Mouse (Mus musculus) ovary, postnatal 14 days (tissue): ENCODE measurements around the gene Cfap54.

ENCODE experiments used
- DNase-seq: peaks from one replicate; pipeline ENCODE4 v3.0.0; 2022; ENCODE audit warnings: low spot score

Gene Cfap54

DNA sequence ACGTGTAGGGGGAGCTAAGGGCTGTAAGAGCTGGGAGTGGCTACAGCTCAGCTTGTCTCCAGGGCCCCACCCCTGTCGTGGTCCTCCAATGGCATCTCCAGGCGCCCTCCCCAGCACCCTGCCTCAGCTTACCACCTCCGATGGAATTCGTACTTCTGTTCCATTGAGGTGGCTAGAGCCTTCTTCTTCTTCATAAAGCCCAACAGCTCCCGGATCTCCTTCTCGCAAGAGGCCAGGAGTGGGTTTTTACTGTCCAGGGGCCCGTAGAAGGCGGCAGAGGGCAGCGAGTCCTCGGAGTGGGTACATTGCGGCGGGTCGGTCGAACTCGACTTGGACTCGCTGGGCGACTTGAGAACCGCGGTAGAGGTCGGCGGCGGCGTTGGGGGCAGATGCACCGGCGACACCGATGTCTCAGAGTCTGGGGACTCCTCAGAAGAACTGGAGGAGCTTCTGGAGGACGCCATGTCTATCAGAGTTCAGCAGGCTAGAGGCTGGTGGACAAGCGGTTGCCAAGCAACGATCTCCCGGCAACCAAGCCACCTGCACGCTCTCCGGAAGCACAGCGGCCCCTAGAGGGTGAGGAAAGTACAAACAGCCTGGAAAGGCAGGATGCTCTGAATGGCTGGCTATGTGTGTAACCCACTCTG is at the start of gene Cfap54:
Gene Cfap54 (minus strand): TSS at position 486 of the 647 bp plus-strand sequence.
- DNase-seq: peak; percentile 81

DNA sequence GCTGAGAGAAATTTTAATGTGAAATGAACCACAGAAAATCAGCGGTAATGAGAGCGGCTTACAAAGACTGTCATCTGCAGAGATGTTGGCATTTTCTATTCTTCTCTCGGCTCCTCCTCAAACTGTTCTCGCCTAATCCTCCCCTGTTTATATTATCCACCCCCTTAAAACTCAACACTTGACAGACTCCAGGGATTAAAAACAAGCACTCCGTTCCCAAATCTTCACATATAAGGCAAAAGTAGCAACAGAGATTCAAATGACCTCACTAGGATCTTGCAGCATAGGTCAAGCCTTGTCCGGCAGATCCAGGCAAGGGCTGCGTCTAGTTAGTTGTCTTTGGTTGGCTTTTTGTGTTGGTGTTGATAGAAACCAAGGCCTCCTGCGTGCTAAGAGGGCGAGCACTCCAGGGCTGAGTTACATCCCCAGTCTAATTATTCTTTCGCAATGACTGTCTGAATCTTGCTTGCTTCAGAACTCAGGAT is 49.1 kb upstream of the Cfap54 start:
- no peak for DNase-seq

DNA sequence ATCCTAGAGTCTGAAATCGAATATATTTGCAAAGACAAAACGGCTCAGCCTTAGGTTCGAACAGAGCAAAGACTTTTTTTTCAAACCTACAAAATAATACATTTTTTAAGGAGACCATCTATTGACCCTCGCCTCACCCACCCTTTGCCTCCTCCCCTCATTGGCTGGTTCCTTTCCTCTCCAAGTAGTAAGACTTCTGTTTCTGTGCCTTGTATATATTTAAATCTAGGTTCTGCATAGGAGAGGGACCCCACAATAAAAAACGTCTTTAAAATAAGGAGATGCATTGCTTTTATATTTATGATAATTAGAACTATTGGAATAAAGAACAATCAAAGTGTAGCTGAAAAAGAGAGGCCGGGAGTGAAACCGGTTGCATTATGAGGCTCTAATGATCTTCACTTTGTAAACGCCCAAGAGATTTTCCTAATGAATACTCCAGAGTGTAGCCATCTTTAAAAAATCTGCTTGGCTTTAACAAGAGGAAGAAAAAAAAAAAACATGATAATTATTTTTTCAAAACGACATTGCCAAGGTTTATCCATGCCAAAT is 48.6 kb upstream of the Cfap54 start:
- DNase-seq: no peak

DNA sequence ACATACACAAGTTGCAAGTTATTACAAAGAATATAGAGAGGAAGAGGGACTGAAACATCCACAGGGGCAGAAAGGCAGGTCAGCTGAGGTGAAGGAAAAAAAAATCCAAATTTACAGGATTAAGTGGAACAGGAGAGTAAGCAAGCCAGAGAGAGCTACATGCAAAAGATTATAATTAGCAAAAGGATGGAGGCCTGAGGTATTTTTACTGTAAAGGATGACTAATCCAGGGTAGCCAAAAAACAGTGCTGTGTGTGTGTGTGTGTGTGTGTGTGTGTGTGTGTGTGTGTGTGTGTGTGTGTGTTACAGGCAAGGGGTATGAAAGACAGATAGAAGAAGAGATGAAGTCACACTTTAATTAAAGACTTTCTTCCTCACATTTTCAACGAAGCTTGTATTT is 47.9 kb upstream of the Cfap54 start:
- DNase-seq: no peak

DNA sequence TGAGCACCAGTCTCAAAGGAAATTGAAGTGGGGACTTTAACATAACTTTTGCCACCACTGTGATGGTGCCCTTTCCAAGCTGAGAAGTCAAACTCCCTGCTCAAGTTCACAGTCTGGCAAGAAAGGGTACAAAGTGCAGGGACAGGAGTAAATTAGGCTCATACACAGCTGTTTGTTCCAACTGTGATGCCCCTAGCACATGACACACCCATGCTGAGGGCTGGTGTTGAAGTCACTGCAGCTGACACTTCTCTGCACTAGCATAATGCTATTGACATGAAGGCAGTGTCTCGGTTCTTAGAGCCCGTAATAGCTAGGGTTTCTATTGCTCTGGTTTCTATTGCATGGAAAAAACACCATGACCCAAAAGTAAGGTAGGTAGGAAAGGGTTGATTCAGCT is 47.1 kb upstream of the Cfap54 start:
- DNase-seq: no peak

DNA sequence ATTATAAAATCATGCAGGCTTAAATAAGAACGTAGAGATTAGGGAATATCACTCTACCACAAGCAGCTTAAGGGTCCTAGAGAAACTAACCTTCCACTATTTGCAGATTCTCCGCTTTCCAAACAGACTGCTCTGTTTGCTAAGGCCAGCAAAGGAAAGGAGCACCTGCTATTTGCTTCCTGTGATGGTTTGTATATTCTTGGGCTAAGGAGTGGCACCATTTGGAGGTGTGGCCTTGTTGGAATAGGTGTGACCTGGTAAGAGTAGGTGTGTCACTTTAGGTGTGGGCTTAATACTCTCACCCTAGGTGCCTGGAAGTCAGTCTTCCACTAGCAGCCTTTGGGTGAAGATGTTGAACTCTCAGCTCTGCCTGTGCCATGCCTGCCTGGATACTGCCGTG is 44.6 kb upstream of the Cfap54 start:
- no peak for DNase-seq

GRCm38 (mm10) chr10:93123957-93124613 is 42.7 kb upstream of the Cfap54 start:
- DNase-seq: no peak

DNA sequence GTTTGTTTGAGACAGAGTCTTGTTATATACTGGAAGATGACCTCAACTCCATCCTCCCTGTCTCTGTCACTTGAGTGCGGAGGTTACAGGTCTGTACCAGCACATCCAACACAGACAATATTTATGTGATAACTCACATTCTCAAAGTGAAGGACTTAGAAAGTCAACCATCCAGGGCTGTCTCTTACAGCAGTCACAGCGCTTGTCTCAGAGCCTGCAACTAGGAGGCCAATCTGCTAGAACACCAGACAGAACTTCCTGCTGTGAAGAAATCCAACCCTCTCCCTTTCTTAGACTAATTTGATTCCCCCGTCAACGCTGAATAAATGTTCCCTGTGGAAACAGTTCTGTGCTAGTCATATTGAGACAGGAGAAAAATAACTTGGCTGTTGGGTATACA is 41.9 kb upstream of the Cfap54 start:
- DNase-seq: no peak

DNA sequence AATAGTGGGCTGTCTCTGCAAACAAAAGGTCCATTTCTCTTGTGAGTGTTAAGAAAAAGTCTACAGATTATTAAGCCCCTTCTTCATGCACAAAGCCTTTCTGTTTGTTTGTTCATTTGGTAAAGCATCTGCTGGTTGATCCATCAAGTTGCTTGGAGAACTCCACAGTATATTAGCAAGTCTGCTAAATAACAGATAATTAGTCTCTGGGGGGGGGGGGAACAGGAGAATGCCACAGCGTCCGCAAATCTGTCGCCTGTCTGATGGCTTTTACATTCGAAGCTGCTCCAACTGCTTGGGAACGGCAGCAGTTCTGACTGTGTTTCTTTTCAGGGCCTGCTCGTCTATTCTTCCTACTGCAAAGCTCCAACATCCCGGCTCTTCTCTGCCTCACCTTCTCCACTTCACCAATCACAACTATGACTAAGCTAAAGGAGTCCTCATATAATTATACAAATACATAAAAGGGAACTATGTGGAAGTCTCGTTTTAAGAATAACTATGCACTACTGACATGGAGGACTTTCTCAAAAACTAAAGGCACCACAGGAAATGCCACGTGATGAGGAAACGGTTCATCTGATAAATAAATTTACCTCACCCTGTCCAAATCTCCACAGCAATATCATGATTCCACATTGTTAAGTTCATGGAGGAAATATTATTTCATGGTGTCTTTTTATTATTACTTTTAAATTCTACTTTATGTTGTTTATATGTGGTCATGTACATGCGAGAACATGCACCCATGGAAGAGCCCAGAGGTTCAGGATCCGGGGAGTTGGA is 41.2 kb upstream of the Cfap54 start:
- DNase-seq: no peak

- DNase-seq: no peak
These were observed 39.9 kb upstream of the Cfap54 start for GRCm38 (mm10) chr10:93121262-93121860.

GRCm38 (mm10) chr10:93119809-93120208 is 38.4 kb upstream of the Cfap54 start:
- DNase-seq: no peak

DNA sequence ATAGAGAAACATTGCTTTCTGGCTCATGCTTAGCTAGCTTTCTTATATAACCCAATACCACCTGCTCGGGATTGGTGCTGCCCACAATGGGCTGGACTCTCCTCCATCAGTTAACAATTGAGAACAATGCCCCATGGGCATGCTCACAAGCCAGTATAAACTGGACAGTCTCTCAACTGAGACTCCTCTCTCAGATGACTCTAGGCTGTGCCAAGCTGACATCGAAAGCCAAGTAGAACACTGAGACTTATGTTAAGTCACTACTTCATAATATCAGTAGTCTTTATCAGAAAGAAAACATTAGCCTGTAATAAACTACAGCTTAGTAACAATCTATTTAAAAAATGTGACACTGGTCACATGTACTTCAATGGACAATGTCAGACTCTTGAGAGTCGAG is 35.2 kb upstream of the Cfap54 start:
- no peak for DNase-seq

- no peak for DNase-seq
These were observed 34.3 kb upstream of the Cfap54 start for GRCm38 (mm10) chr10:93115743-93116142.

DNA sequence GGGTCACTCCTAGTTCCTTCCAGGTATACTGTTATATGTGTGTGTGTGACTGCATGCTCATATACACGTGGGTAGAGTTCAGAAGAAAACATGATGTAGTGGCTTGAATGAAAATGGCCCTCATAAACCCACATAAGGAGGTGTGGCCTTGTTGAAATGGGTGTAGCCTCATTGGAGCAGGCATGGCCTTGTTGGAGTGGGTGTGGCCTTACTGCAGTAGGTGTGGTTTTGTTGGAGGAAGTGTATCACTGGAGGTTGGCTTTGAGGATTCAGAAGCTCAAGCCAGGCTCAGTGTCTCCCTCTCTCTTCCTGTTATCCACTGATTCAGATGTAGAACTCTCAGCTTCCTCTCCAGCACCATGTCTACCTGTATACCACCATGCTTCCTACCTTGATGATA is 33.4 kb upstream of the Cfap54 start:
- DNase-seq: no peak

GRCm38 (mm10) chr10:93113968-93114367 is 32.5 kb upstream of the Cfap54 start:
- no peak for DNase-seq

DNA sequence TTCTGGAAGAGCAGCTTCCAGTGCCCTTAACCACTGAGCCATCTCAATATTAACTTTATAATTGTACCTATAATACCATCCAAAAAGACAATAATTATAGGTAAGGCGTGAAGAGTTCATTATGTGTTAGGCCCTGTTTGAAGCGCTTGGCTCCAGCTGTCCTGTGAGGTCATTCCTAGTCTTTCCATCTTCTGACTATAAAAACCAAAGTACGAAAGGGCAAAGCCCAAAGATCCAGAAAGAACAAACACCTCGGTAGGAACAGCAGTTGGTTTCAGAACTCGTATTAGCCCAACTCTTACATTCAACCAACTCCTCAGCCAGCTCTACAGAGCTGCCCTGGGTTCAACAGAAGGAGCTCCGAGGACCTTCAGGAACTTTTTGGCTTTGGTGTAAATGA is 30.6 kb upstream of the Cfap54 start:
- DNase-seq: no peak

- no peak for DNase-seq
These were observed 30.0 kb upstream of the Cfap54 start for GRCm38 (mm10) chr10:93111412-93111811.

DNA sequence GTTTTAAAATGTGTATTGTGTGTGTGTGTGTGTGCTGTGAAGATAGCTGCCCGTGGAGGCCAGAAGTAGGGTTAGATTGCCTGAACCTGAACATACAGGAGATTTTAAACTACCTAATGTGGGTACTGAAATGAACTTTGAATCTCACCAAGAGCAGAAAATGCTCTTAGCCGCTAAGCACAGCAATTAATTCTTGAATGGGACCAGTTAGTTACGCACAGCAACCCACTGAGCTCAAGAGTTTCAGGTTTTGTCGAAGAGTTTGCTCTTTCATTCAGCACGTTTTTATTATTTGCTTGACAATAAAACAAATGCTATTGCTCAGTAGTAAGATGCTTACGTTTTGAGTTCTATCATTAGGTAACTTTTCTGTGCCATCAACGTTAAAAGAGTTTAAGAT is 23.9 kb upstream of the Cfap54 start:
- no peak for DNase-seq

DNA sequence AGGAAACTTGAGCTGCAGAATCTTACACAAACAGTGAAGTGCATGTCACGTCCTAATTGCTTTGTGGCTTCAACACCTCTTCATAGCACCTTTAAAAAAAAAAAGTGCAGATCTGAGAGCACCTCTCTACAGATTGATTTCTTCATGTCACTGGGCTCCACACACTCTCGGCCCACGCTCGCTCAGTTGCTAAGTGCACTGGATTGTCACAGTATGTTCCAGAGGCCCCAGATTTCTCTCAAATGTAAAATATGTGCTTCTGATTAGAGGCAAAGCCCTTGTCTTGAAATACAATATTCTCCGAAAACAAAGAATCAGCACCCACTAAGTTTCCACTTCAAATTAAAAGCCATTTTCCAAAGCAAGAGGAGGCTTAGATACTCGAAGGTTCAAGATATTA is 22.9 kb upstream of the Cfap54 start:
- DNase-seq: no peak

- no peak for DNase-seq
These were observed 22.3 kb upstream of the Cfap54 start for GRCm38 (mm10) chr10:93103676-93104075.

DNA sequence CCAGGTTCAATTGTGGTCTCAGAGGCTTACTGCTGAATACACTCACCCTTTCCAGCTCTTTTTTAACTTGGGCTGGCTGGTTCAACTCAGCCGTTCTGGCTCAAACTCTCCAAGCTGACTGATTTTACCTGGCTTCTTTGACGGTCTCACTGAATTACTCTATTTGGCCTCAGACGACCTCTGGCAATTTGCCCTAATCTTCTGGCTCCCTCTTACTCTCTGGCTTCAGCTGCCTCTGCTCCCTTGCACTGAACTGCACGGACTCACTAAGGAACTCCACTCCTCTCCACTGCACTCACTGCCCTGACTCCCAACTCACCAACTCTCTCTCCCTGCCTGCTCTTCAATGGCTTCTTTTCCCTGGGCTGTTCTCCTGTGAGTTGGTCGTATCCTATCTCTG is 20.9 kb upstream of the Cfap54 start:
- DNase-seq: no peak

- DNase-seq: no peak
These were observed 16.9 kb upstream of the Cfap54 start for GRCm38 (mm10) chr10:93098211-93098805.
